Mouse (Mus musculus) MEL (cell line): ENCODE data around the gene Cd5l. TPM values are rescaled to one million over a fixed set of nuclear protein-coding genes. Genes with fewer than 3 reads are reported as not detected.

Experiments
- DNase-seq: peaks from one replicate; pipeline ENCODE4 v3.0.0; 2011; ENCODE audit warnings: low read depth, low spot score
- H3K27ac ChIP-seq: 2 replicates; pipeline ENCODE4 v1.5.1; 2012; ENCODE audit warnings: low read depth, mild to moderate bottlenecking, control low read depth, low read length, moderate library complexity; ENCODE audit not compliant: control insufficient read depth
- H3K27me3 ChIP-seq, 2 experiments: fragments of 150-350 bp in 1 of 2; sonication (generic) in 1 of 2; 2 replicates each; pipeline ENCODE4 v1.6.1; 2012; ENCODE audit warnings: low read length in 2 of 2, mild to moderate bottlenecking in 2 of 2, improper control_type of control experiment in 1 of 2, moderate library complexity in 1 of 2; ENCODE audit not compliant: insufficient read depth in 2 of 2, control insufficient read depth in 1 of 2
- H3K36me3 ChIP-seq, 2 experiments: 2 replicates each; pipeline ENCODE4 v1.6.1; 2012 to 2014; ENCODE audit warnings: low read length in 2 of 2, improper control_type of control experiment in 1 of 2, inconsistent platforms in 1 of 2, mild to moderate bottlenecking in 1 of 2; ENCODE audit not compliant: insufficient read depth in 2 of 2, control insufficient read depth in 1 of 2
- H3K4me1 ChIP-seq, 2 experiments: fragments of 150-350 bp in 1 of 2; sonication (generic) in 1 of 2; 2 replicates each; pipeline ENCODE4 v1.6.1; 2012; ENCODE audit warnings: low read length in 2 of 2, improper control_type of control experiment in 1 of 2, mild to moderate bottlenecking in 1 of 2; ENCODE audit not compliant: insufficient read depth in 2 of 2, control insufficient read depth in 1 of 2
- H3K4me3 ChIP-seq, 2 experiments: fragments of 150-350 bp in 1 of 2; sonication (generic) in 1 of 2; 2 replicates each; pipeline ENCODE4 v1.5.1; 2012; ENCODE audit warnings: low read depth in 2 of 2, low read length in 2 of 2, mild to moderate bottlenecking in 2 of 2, moderate library complexity in 2 of 2, control low read depth in 1 of 2, improper control_type of control experiment in 1 of 2; ENCODE audit not compliant: control insufficient read depth in 1 of 2, insufficient read depth in 1 of 2
- H3K79me2 ChIP-seq: 2 replicates; pipeline ENCODE4 v1.6.1; 2012; ENCODE audit warnings: mild to moderate bottlenecking, low read length, moderate library complexity; ENCODE audit not compliant: control insufficient read depth, poor library complexity, insufficient read depth
- H3K9ac ChIP-seq: 2 replicates; pipeline ENCODE4 v1.6.1; 2012; ENCODE audit warnings: low read depth, mild to moderate bottlenecking, control low read depth, low read length, moderate library complexity; ENCODE audit not compliant: control insufficient read depth, poor library complexity, severe bottlenecking
- H3K9me3 ChIP-seq: fragments of 150-350 bp; sonication (generic); replicated peaks from 2 replicates; pipeline ENCODE4 v1.6.1; 2012; ENCODE audit warnings: mild to moderate bottlenecking, low read length, improper control_type of control experiment, moderate library complexity; ENCODE audit not compliant: insufficient read depth
- CHD1 ChIP-seq: IDR thresholded peaks from 2 replicates; pipeline ENCODE4 v1.6.1; 2012; ENCODE audit warnings: low read depth, mild to moderate bottlenecking, inconsistent platforms, low read length, improper control_type of control experiment
- ELF1 ChIP-seq: IDR thresholded peaks from 2 replicates; pipeline ENCODE4 v1.6.1; 2014; ENCODE audit warnings: low read depth, mild to moderate bottlenecking, inconsistent platforms, low read length, improper control_type of control experiment, moderate library complexity
- GABPA ChIP-seq: IDR thresholded peaks from 2 replicates; pipeline ENCODE4 v1.6.1; 2012; ENCODE audit warnings: low read depth, mild to moderate bottlenecking, inconsistent platforms, low read length, improper control_type of control experiment, moderate library complexity
- HCFC1 ChIP-seq: IDR thresholded peaks from 2 replicates; pipeline ENCODE4 v1.6.1; 2012; ENCODE audit warnings: low read depth, mild to moderate bottlenecking, inconsistent platforms, low read length, improper control_type of control experiment, moderate library complexity
- MAFK ChIP-seq: IDR thresholded peaks from 2 replicates; pipeline ENCODE4 v1.6.1; 2011; ENCODE audit warnings: low read depth, mild to moderate bottlenecking, low read length, improper control_type of control experiment, borderline replicate concordance
- MAX ChIP-seq: IDR thresholded peaks from 2 replicates; pipeline ENCODE4 v1.6.1; 2011; ENCODE audit warnings: low read length, improper control_type of control experiment
- MXI1 ChIP-seq: IDR thresholded peaks from 2 replicates; pipeline ENCODE4 v1.6.1; 2011; ENCODE audit warnings: mild to moderate bottlenecking, low read depth, low read length, improper control_type of control experiment
- NELFE ChIP-seq: IDR thresholded peaks from 2 replicates; pipeline ENCODE4 v1.6.1; 2011; ENCODE audit warnings: low read depth, low read length, improper control_type of control experiment
- NRF1 ChIP-seq: IDR thresholded peaks from 2 replicates; pipeline ENCODE4 v1.6.1; 2014; ENCODE audit warnings: low read depth, mild to moderate bottlenecking, inconsistent platforms, low read length, improper control_type of control experiment, moderate library complexity; ENCODE audit not compliant: poor library complexity, insufficient read depth, severe bottlenecking
- POLR2AphosphoS5 ChIP-seq: IDR thresholded peaks from 2 replicates; pipeline ENCODE4 v1.6.1; 2012; ENCODE audit warnings: low read depth, borderline replicate concordance, mild to moderate bottlenecking, inconsistent platforms, low read length, moderate library complexity, mixed read lengths
- RCOR1 ChIP-seq: IDR thresholded peaks from 2 replicates; pipeline ENCODE4 v1.6.1; 2012; ENCODE audit warnings: low read depth, mild to moderate bottlenecking, inconsistent platforms, low read length, improper control_type of control experiment
- SIN3A ChIP-seq: IDR thresholded peaks from 2 replicates; pipeline ENCODE4 v1.6.1; 2012; ENCODE audit warnings: low read length, improper control_type of control experiment, inconsistent platforms
- TCF12 ChIP-seq: IDR thresholded peaks from 2 replicates; pipeline ENCODE4 v1.6.1; 2014; ENCODE audit warnings: low read depth, mild to moderate bottlenecking, inconsistent platforms, low read length, improper control_type of control experiment, moderate library complexity
- USF2 ChIP-seq, 2 experiments: IDR thresholded peaks; 2 replicates each; pipeline ENCODE4 v1.6.1; 2011 to 2012; ENCODE audit warnings: improper control_type of control experiment in 2 of 2, low read length in 2 of 2, borderline replicate concordance in 1 of 2, inconsistent platforms in 1 of 2, low read depth in 1 of 2, mild to moderate bottlenecking in 1 of 2; ENCODE audit not compliant: insufficient read depth in 1 of 2
- ZC3H11A ChIP-seq: IDR thresholded peaks from 2 replicates; pipeline ENCODE4 v1.6.1; 2012; ENCODE audit warnings: low read depth, mild to moderate bottlenecking, inconsistent platforms, low read length, improper control_type of control experiment
- ZMIZ1 ChIP-seq: IDR thresholded peaks from 2 replicates; pipeline ENCODE4 v1.6.1; 2012; ENCODE audit warnings: low read depth, mild to moderate bottlenecking, inconsistent platforms, low read length, improper control_type of control experiment, moderate library complexity
- polyA plus RNA-seq, 2 experiments: library from polyadenylated mRNA; stranded (reverse) in 1 of 2; unstranded in 1 of 2; fragments of >175 nt in 1 of 2; fragments of >200 nt in 1 of 2; gene quantifications; 2 replicates each; pipeline versions ENCODE4 v1.2.1 to v1.2.4; 2012; ENCODE audit warnings: low replicate concordance in 2 of 2, low read depth in 1 of 2; ENCODE audit not compliant: insufficient read length in 2 of 2, insufficient read depth in 1 of 2, missing spikeins in 1 of 2
- total RNA-seq: library from RNA; depleted of rRNA; stranded (reverse); fragments of 300-350 nt; gene quantifications from 2 replicates; pipeline ENCODE4 v1.2.3, GENCODE M21; 2012

Gene Cd5l
- total and polyA plus RNA-seq, 3 experiments, result not detected

- no peak for TF ChIP-seq ELF1
- H3K27me3 ChIP-seq, result no peaks in the 10 kb centered on the region
- no peaks in the 10 kb centered on the region for H3K79me2 ChIP-seq
- no peak for DNase-seq
- H3K9ac ChIP-seq, result no peak overlapping the region
- no peak overlapping the region for H3K27ac ChIP-seq
- H3K36me3 ChIP-seq, result no peaks in the 10 kb centered on the region
- H3K4me3 ChIP-seq, result no peak overlapping the region
- H3K9me3 ChIP-seq, result no peaks in the 10 kb centered on the region
- no peaks in the 10 kb centered on the region for H3K4me1 ChIP-seq
Observed at GRCm38 (mm10) chr3:87360466-87360865, 2.8 kb downstream of the Cd5l start.

GRCm38 (mm10) chr3:87365691-87366090 is 8.0 kb downstream of the Cd5l start:
- H3K79me2 ChIP-seq, result no peaks in the 10 kb centered on the region
- TF ChIP-seq SIN3A (no peak), HCFC1 (no peak), ZMIZ1 (no peak), MAX (no peak)
- no peak overlapping the region for H3K4me3 ChIP-seq
- no peaks in the 10 kb centered on the region for H3K9me3 ChIP-seq
- peaks cover 3 to 6% of the 10 kb centered on the region in 2 experiments; a peak in 3 of 4 replicates for H3K27me3 ChIP-seq
- H3K9ac ChIP-seq, result no peak overlapping the region
- no peaks in the 10 kb centered on the region for H3K36me3 ChIP-seq
- no peaks in the 10 kb centered on the region for H3K4me1 ChIP-seq
- no peak overlapping the region for H3K27ac ChIP-seq
- DNase-seq, result no peak

GRCm38 (mm10) chr3:87367511-87367910 is 9.8 kb downstream of the Cd5l start:
- Histone ChIP-seq H3K9ac (no peak overlapping the region), H3K9me3 (no peaks in the 10 kb centered on the region), H3K4me1 (no peaks in the 10 kb centered on the region), H3K27me3 (peaks cover 3 to 6% of the 10 kb centered on the region in 2 experiments), H3K4me3 (no peak overlapping the region), H3K79me2 (no peaks in the 10 kb centered on the region), H3K27ac (no peak overlapping the region), H3K36me3 (no peaks in the 10 kb centered on the region)
- no peak for TF ChIP-seq POLR2AphosphoS5
- TF ChIP-seq ZMIZ1, result no peak
- TF ChIP-seq GABPA, result no peak
- TF ChIP-seq MXI1, result no peak
- no peak for TF ChIP-seq TCF12
- TF ChIP-seq NRF1, result no peak
- no peak for TF ChIP-seq CHD1
- TF ChIP-seq MAFK, result no peak
- TF ChIP-seq RCOR1, result no peak
- no peak for TF ChIP-seq NELFE
- TF ChIP-seq SIN3A, result no peak
- no peak for TF ChIP-seq USF2 (IDR thresholded peaks at IDR 0.05; ENCODE audit: borderline replicate concordance in 1 of 2, insufficient read depth in 1 of 2, low read depth in 1 of 2, low read length in 2 of 2)
- no peak for TF ChIP-seq ZC3H11A
- no peak for DNase-seq
